Mouse (Mus musculus) midbrain, embryonic 13.5 days (tissue): ENCODE results near the gene Nusap1. TPM values are rescaled to one million over a fixed set of nuclear protein-coding genes. Genes with fewer than 3 reads are reported as not detected.
A peak's percentile ranks its signal among the peaks of the same experiment; 100 is the strongest.
"Not testable (repeated sequence)": the region's sequence is repeated elsewhere in the genome, so short reads cannot be mapped to it uniquely, and the experiment has no call there.

ENCODE experiments used
- ATAC-seq: fragments of 200-750 bp; cut with Nextera tagmentation; 2 replicates; pipeline ENCODE4 v1.8.0; 2017; ENCODE audit warnings: mild to moderate bottlenecking, moderate TSS enrichment, moderate library complexity
- H3K27ac ChIP-seq: fragments of 300-500 bp; sonication (generic); 2 replicates; pipeline ENCODE4 v1.5.1; 2015; ENCODE audit warnings: inconsistent platforms, mild to moderate bottlenecking, moderate library complexity
- H3K27me3 ChIP-seq: fragments of 300-500 bp; sonication (generic); 2 replicates; pipeline ENCODE4 v1.6.1; 2015; ENCODE audit warnings: mild to moderate bottlenecking, inconsistent platforms
- H3K36me3 ChIP-seq: fragments of 300-500 bp; sonication (generic); 2 replicates; pipeline ENCODE4 v1.6.1; 2015; ENCODE audit warnings: mild to moderate bottlenecking, inconsistent platforms
- H3K4me1 ChIP-seq: fragments of 300-500 bp; sonication (generic); replicated peaks from 2 replicates; pipeline ENCODE4 v1.6.1; 2015; ENCODE audit warnings: inconsistent platforms
- H3K4me2 ChIP-seq: fragments of 300-500 bp; sonication (generic); replicated peaks from 2 replicates; pipeline ENCODE4 v1.6.1; 2015; ENCODE audit warnings: moderate library complexity, mild to moderate bottlenecking, inconsistent platforms
- H3K4me3 ChIP-seq: fragments of 300-500 bp; sonication (generic); replicated peaks from 2 replicates; pipeline ENCODE4 v1.5.1; 2015; ENCODE audit warnings: mild to moderate bottlenecking, inconsistent platforms
- H3K9ac ChIP-seq: fragments of 300-500 bp; sonication (generic); replicated peaks from 2 replicates; pipeline ENCODE4 v1.6.1; 2015; ENCODE audit warnings: mild to moderate bottlenecking, inconsistent platforms
- H3K9me3 ChIP-seq: fragments of 300-500 bp; sonication (generic); 2 replicates; pipeline ENCODE4 v1.6.1; 2016; ENCODE audit warnings: mild to moderate bottlenecking, inconsistent platforms
- WGBS: fragments of 180-500 bp; shearing (Covaris S2); methylation state at CpG from one replicate; pipeline ENCODE4 v1.1.7; 2015; 5-methylcytosine and 5-hydroxymethylcytosine counted together
- polyA plus RNA-seq: library from polyadenylated mRNA; unstranded; fragments of >200 nt; fragmentation: Nextera tagmentation; extraction: Ambion mirVana; gene quantifications from 2 replicates; pipeline ENCODE4 v1.2.1, GENCODE M21; 2015

Gene Nusap1
- polyA plus RNA-seq, 1 experiment from 2014 or later = 35.7 TPM

GRCm38 (mm10) chr2:119601575-119601974 lies 16.5 kb upstream of the Nusap1 start:
- H3K9me3 ChIP-seq, H3K4me3 ChIP-seq, ATAC-seq, H3K27me3 ChIP-seq, H3K4me2 ChIP-seq, H3K9ac ChIP-seq, H3K27ac ChIP-seq: not testable (repeated sequence)
- Histone ChIP-seq H3K4me1 (peaks cover 29% of the 10 kb centered on the region), H3K36me3 (peaks cover 55% of the 10 kb centered on the region)
- 74% methylated on average over 3 of the region's 3 CpGs for WGBS

GRCm38 (mm10) chr2:119602488-119602887 lies 15.6 kb upstream of the Nusap1 start:
- 92% methylated on average over 1 of the region's 1 CpGs for WGBS
- ATAC-seq = no peak
- no peaks in the 10 kb centered on the region for H3K27me3 ChIP-seq
- no peak overlapping the region for H3K27ac ChIP-seq
- no peak overlapping the region for H3K9ac ChIP-seq
- no peak overlapping the region for H3K4me3 ChIP-seq
- no peak overlapping the region for H3K4me2 ChIP-seq
- H3K36me3 ChIP-seq = peaks cover 52% of the 10 kb centered on the region
- peaks cover 25% of the 10 kb centered on the region for H3K4me1 ChIP-seq
- H3K9me3 ChIP-seq = no peaks in the 10 kb centered on the region

- no peak for ATAC-seq
- Histone ChIP-seq H3K4me1 (peaks cover 20% of the 10 kb centered on the region), H3K27me3 (no peaks in the 10 kb centered on the region), H3K4me3 (no peak overlapping the region), H3K36me3 (peaks cover 53% of the 10 kb centered on the region), H3K27ac (no peak overlapping the region), H3K9ac (no peak overlapping the region), H3K4me2 (no peak overlapping the region), H3K9me3 (no peaks in the 10 kb centered on the region)
- 89% methylated on average over 2 of the region's 2 CpGs for WGBS
These were observed 14.2 kb upstream of the Nusap1 start for GRCm38 (mm10) chr2:119603909-119604308.

- Histone ChIP-seq H3K4me1 (peaks cover 16% of the 10 kb centered on the region), H3K27me3 (no peaks in the 10 kb centered on the region)
- 93% methylated on average over 6 of the region's 6 CpGs for WGBS
These were observed 12.6 kb upstream of the Nusap1 start for GRCm38 (mm10) chr2:119605361-119605973.

GRCm38 (mm10) chr2:119607023-119607422 lies 11.1 kb upstream of the Nusap1 start:
- peaks cover 8% of the 10 kb centered on the region; the same call in 1 of the 2 replicates for H3K4me1 ChIP-seq
- no peak overlapping the region for H3K27ac ChIP-seq
- 98% methylated on average over 4 of the region's 4 CpGs for WGBS
- no peak overlapping the region for H3K4me3 ChIP-seq
- no peak overlapping the region for H3K4me2 ChIP-seq
- no peaks in the 10 kb centered on the region for H3K27me3 ChIP-seq
- H3K9ac ChIP-seq = no peak overlapping the region
- H3K9me3 ChIP-seq = no peaks in the 10 kb centered on the region
- ATAC-seq = no peak
- peaks cover 51% of the 10 kb centered on the region for H3K36me3 ChIP-seq

More at GRCm38 (mm10) chr2:119605361-119605973, 12.6 kb upstream of the Nusap1 start:
- no peak overlapping the region for H3K4me2 ChIP-seq
- H3K9me3 ChIP-seq = no peaks in the 10 kb centered on the region
- peaks cover 51% of the 10 kb centered on the region for H3K36me3 ChIP-seq
- H3K27ac ChIP-seq = no peak overlapping the region
- no peak for ATAC-seq
- H3K4me3 ChIP-seq = no peak overlapping the region
- no peak overlapping the region for H3K9ac ChIP-seq

- Histone ChIP-seq H3K4me1 (peaks cover 38% of the 10 kb centered on the region), H3K9me3 (no peaks in the 10 kb centered on the region), H3K4me3 (peak overlapping the region; percentile 73), H3K36me3 (no peaks in the 10 kb centered on the region), H3K27me3 (no peaks in the 10 kb centered on the region), H3K27ac (no peak overlapping the region), H3K9ac (peak overlapping the region; percentile 66), H3K4me2 (peak overlapping the region; percentile 97)
- ATAC-seq = no peak
- WGBS = 0% methylated on average over 13 of the region's 13 CpGs
These were observed 278 bp upstream of the Nusap1 start for GRCm38 (mm10) chr2:119617841-119618198.

GRCm38 (mm10) chr2:119619002-119619401 lies 904 bp downstream of the Nusap1 start:
- not testable (repeated sequence) for H3K27me3 ChIP-seq, H3K27ac ChIP-seq, H3K9me3 ChIP-seq, ATAC-seq, H3K36me3 ChIP-seq
- Histone ChIP-seq H3K9ac (peak overlapping the region; percentile 40), H3K4me3 (peak overlapping the region; percentile 73), H3K4me2 (peak overlapping the region; percentile 80), H3K4me1 (peaks cover 38% of the 10 kb centered on the region)
- 13% methylated on average over 6 of the region's 6 CpGs for WGBS

- ATAC-seq = no peak
- Histone ChIP-seq H3K4me1 (peaks cover 38% of the 10 kb centered on the region), H3K9me3 (no peaks in the 10 kb centered on the region), H3K9ac (no peak overlapping the region), H3K4me2 (peak overlapping the region; percentile 15; the same call in 1 of the 2 replicates), H3K27ac (no peak overlapping the region), H3K36me3 (peaks cover 7% of the 10 kb centered on the region; the same call in 1 of the 2 replicates), H3K27me3 (no peaks in the 10 kb centered on the region), H3K4me3 (no peak overlapping the region)
- 98% methylated on average over 2 of the region's 2 CpGs for WGBS
These were observed 3.2 kb downstream of the Nusap1 start for GRCm38 (mm10) chr2:119621302-119621701.

GRCm38 (mm10) chr2:119636781-119637180 lies 18.7 kb downstream of the Nusap1 start:
- Histone ChIP-seq H3K9ac (no peak overlapping the region), H3K4me1 (no peaks in the 10 kb centered on the region), H3K4me3 (no peak overlapping the region), H3K36me3 (peaks cover 50% of the 10 kb centered on the region), H3K4me2 (no peak overlapping the region), H3K9me3 (no peaks in the 10 kb centered on the region), H3K27ac (no peak overlapping the region), H3K27me3 (no peaks in the 10 kb centered on the region)
- ATAC-seq = no peak
- WGBS = 88% methylated on average over 1 of the region's 1 CpGs

- 97% methylated on average over 5 of the region's 5 CpGs for WGBS
- H3K36me3 ChIP-seq = peaks cover 68% of the 10 kb centered on the region
- no peaks in the 10 kb centered on the region for H3K27me3 ChIP-seq
- H3K27ac ChIP-seq = no peak overlapping the region
- H3K4me1 ChIP-seq = no peaks in the 10 kb centered on the region
- no peak for ATAC-seq
- no peak overlapping the region for H3K4me2 ChIP-seq
- no peak overlapping the region for H3K9ac ChIP-seq
- no peaks in the 10 kb centered on the region for H3K9me3 ChIP-seq
- H3K4me3 ChIP-seq = no peak overlapping the region
These were observed 23.3 kb downstream of the Nusap1 start for GRCm38 (mm10) chr2:119641214-119641912.

GRCm38 (mm10) chr2:119644254-119644653 lies 26.2 kb downstream of the Nusap1 start:
- Histone ChIP-seq H3K4me3 (no peak overlapping the region), H3K4me1 (no peaks in the 10 kb centered on the region), H3K27me3 (no peaks in the 10 kb centered on the region), H3K4me2 (no peak overlapping the region), H3K36me3 (peaks cover 69% of the 10 kb centered on the region), H3K9ac (no peak overlapping the region), H3K27ac (no peak overlapping the region), H3K9me3 (no peaks in the 10 kb centered on the region)
- ATAC-seq = no peak
- 95% methylated on average over 5 of the region's 5 CpGs for WGBS

GRCm38 (mm10) chr2:119662220-119663182 lies 44.4 kb downstream of the Nusap1 start, which contains the start of gene Ndufaf1:
Gene Ndufaf1 (minus strand): TSS chr2:119662827.
- Histone ChIP-seq H3K9me3 (no peaks in the 10 kb centered on the region), H3K4me1 (peaks cover 11% of the 10 kb centered on the region), H3K27me3 (peaks cover 4% of the 10 kb centered on the region; the same call in 1 of the 2 replicates), H3K36me3 (peaks cover 25% of the 10 kb centered on the region), H3K4me3 (peak within 1 kb of the TSS; percentile 84), H3K4me2 (peak within 1 kb of the TSS; percentile 68), H3K9ac (peak within 1 kb of the TSS; percentile 89), H3K27ac (no peak within 1 kb of the TSS)
- 1% methylated on average over 44 of the region's 44 CpGs for WGBS
- ATAC-seq = peak; percentile 87
